Mouse (Mus musculus) hindbrain, embryonic 11.5 days (tissue): ENCODE measurements at regions not wholly inside any gene's neighbourhood (a gene's known extent, or its start where the extent isn't known, plus 50 kb on each side); places are given as distances from the start of the nearest gene placed in this dataset.
"Not testable (repeated sequence)": the region's sequence is repeated elsewhere in the genome, so short reads cannot be mapped to it uniquely, and the experiment has no call there.

Source experiments
- ATAC-seq: fragments of 200-750 bp; cut with Nextera tagmentation; 2 replicates; pipeline ENCODE4 v1.8.0; 2017; ENCODE audit warnings: mild to moderate bottlenecking, moderate TSS enrichment, moderate library complexity; ENCODE audit not compliant: low FRiP score
- DNase-seq: peaks from one replicate; pipeline ENCODE4 v3.0.0-alpha.2; 2015; ENCODE audit warnings: low spot score
- H3K27ac ChIP-seq: fragments of 300-500 bp; sonication (generic); 2 replicates; pipeline ENCODE4 v1.5.1; 2014; ENCODE audit warnings: mild to moderate bottlenecking, low read depth, low read length
- H3K27me3 ChIP-seq: fragments of 300-500 bp; sonication (generic); 2 replicates; pipeline ENCODE4 v1.6.1; 2014; ENCODE audit warnings: mild to moderate bottlenecking, low read length, moderate library complexity, mixed read lengths; ENCODE audit not compliant: control insufficient read depth, insufficient read depth
- H3K36me3 ChIP-seq: fragments of 300-500 bp; sonication (generic); 2 replicates; pipeline ENCODE4 v1.6.1; 2014; ENCODE audit warnings: mild to moderate bottlenecking, low read length, moderate library complexity, mixed read lengths; ENCODE audit not compliant: control insufficient read depth, insufficient read depth
- H3K4me1 ChIP-seq: fragments of 300-500 bp; sonication (generic); replicated peaks from 2 replicates; pipeline ENCODE4 v1.6.1; 2014; ENCODE audit warnings: low read length, mixed read lengths; ENCODE audit not compliant: control insufficient read depth, insufficient read depth
- H3K4me2 ChIP-seq: fragments of 300-500 bp; sonication (generic); replicated peaks from 2 replicates; pipeline ENCODE4 v1.6.1; 2014; ENCODE audit warnings: mild to moderate bottlenecking, low read depth, low read length
- H3K4me3 ChIP-seq: fragments of 300-500 bp; sonication (generic); 2 replicates; pipeline ENCODE4 v1.5.1; 2014; ENCODE audit warnings: low read depth, low read length
- H3K9ac ChIP-seq: fragments of 300-500 bp; sonication (generic); 2 replicates; pipeline ENCODE4 v1.6.1; 2014; ENCODE audit warnings: low read depth, low read length
- H3K9me3 ChIP-seq: fragments of 300-500 bp; sonication (generic); 2 replicates; pipeline ENCODE4 v1.6.1; 2016; ENCODE audit warnings: low read length; ENCODE audit not compliant: control insufficient read depth
- WGBS: fragments of 180-500 bp; shearing (Covaris S2); extraction: QIAGEN DNeasy Blood & Tissue Kit; methylation state at CpG from one replicate; pipeline ENCODE4 v1.1.7; 2014; 5-methylcytosine and 5-hydroxymethylcytosine counted together

GRCm38 (mm10) chr19:3158149-3158548 is 124.6 kb upstream of the Mrpl21 start:
- not testable (repeated sequence) for ATAC-seq, H3K36me3 ChIP-seq, H3K4me2 ChIP-seq, H3K27me3 ChIP-seq, DNase-seq, H3K27ac ChIP-seq, H3K4me1 ChIP-seq, H3K9ac ChIP-seq, H3K4me3 ChIP-seq, H3K9me3 ChIP-seq
- 73% methylated on average over 2 of the region's 2 CpGs for WGBS

- no peak for DNase-seq
- no peak overlapping the region for H3K27ac ChIP-seq
- WGBS = 84% methylated on average over 12 of the region's 12 CpGs
- no peak overlapping the region for H3K4me2 ChIP-seq
- no peak overlapping the region for H3K9ac ChIP-seq
- H3K36me3 ChIP-seq = no peaks in the 10 kb centered on the region
- no peak for ATAC-seq
- no peaks in the 10 kb centered on the region for H3K4me1 ChIP-seq
- no peaks in the 10 kb centered on the region for H3K27me3 ChIP-seq
- H3K4me3 ChIP-seq = no peak overlapping the region
- peaks cover 6% of the 10 kb centered on the region; the same call in 1 of the 2 replicates for H3K9me3 ChIP-seq
Measured at GRCm38 (mm10) chr19:3159346-3159745, 123.4 kb upstream of the Mrpl21 start.

GRCm38 (mm10) chr19:3167683-3168082 is 115.0 kb upstream of the Mrpl21 start:
- Histone ChIP-seq H3K4me2 (no peak overlapping the region), H3K4me1 (no peaks in the 10 kb centered on the region), H3K9me3 (no peaks in the 10 kb centered on the region), H3K9ac (no peak overlapping the region), H3K27ac (no peak overlapping the region), H3K4me3 (no peak overlapping the region), H3K36me3 (no peaks in the 10 kb centered on the region), H3K27me3 (no peaks in the 10 kb centered on the region)
- DNase-seq (no peak), ATAC-seq (no peak)
- 59% methylated on average over 7 of the region's 7 CpGs for WGBS

GRCm38 (mm10) chr19:3182625-3183024 is 100.1 kb upstream of the Mrpl21 start:
- Histone ChIP-seq H3K4me3 (no peak overlapping the region), H3K4me1 (no peaks in the 10 kb centered on the region), H3K4me2 (no peak overlapping the region), H3K27ac (no peak overlapping the region), H3K36me3 (no peaks in the 10 kb centered on the region), H3K9ac (no peak overlapping the region), H3K27me3 (no peaks in the 10 kb centered on the region), H3K9me3 (no peaks in the 10 kb centered on the region)
- ATAC-seq = no peak
- 60% methylated on average over 2 of the region's 2 CpGs for WGBS
- no peak for DNase-seq

GRCm38 (mm10) chr19:3192644-3193043 is 90.1 kb upstream of the Mrpl21 start:
- Histone ChIP-seq H3K27ac (no peak overlapping the region), H3K36me3 (no peaks in the 10 kb centered on the region), H3K27me3 (no peaks in the 10 kb centered on the region), H3K4me1 (no peaks in the 10 kb centered on the region), H3K9ac (no peak overlapping the region), H3K9me3 (no peaks in the 10 kb centered on the region), H3K4me2 (no peak overlapping the region), H3K4me3 (no peak overlapping the region)
- DNase-seq = no peak
- no peak for ATAC-seq

- H3K9ac ChIP-seq, H3K9me3 ChIP-seq, ATAC-seq, H3K4me2 ChIP-seq, H3K36me3 ChIP-seq, H3K27me3 ChIP-seq, H3K27ac ChIP-seq, H3K4me1 ChIP-seq, DNase-seq, H3K4me3 ChIP-seq: not testable (repeated sequence)
- WGBS = 63% methylated on average over 5 of the region's 5 CpGs
Measured at GRCm38 (mm10) chr19:3204504-3204903, 78.2 kb upstream of the Mrpl21 start.

GRCm38 (mm10) chr19:3205406-3205805 is 77.3 kb upstream of the Mrpl21 start:
- not testable (repeated sequence) for ATAC-seq, H3K4me3 ChIP-seq, DNase-seq, H3K4me2 ChIP-seq, H3K9me3 ChIP-seq, H3K27ac ChIP-seq, H3K36me3 ChIP-seq, H3K27me3 ChIP-seq, H3K9ac ChIP-seq, H3K4me1 ChIP-seq
- 79% methylated on average over 18 of the region's 28 CpGs for WGBS

- Histone ChIP-seq H3K27me3 (no peaks in the 10 kb centered on the region), H3K4me3 (no peak overlapping the region), H3K27ac (no peak overlapping the region), H3K9ac (no peak overlapping the region), H3K36me3 (no peaks in the 10 kb centered on the region), H3K4me2 (no peak overlapping the region), H3K4me1 (no peaks in the 10 kb centered on the region), H3K9me3 (no peaks in the 10 kb centered on the region)
- peak; percentile 55 for DNase-seq
- WGBS = 16% methylated on average over 4 of the region's 4 CpGs
- ATAC-seq = no peak
Measured at GRCm38 (mm10) chr19:3208283-3208682, 74.4 kb upstream of the Mrpl21 start.
